Mouse (Mus musculus) C2C12 (cell line): Measurements from ENCODE around the gene Tspan9. TPM values are rescaled to one million over a fixed set of nuclear protein-coding genes. Genes with fewer than 3 reads are reported as not detected.

Source experiments
- H3K27me3 ChIP-seq: one replicate; pipeline ENCODE4 v1.6.1; 2011; ENCODE audit not compliant: control insufficient read depth, insufficient read depth, insufficient read length
- H3K36me3 ChIP-seq: one replicate; pipeline ENCODE4 v1.6.1; 2011; ENCODE audit not compliant: control insufficient read depth, insufficient read depth
- H3K4me3 ChIP-seq: one replicate; pipeline ENCODE4 v1.5.1; 2011; ENCODE audit warnings: mild to moderate bottlenecking, control low read depth; ENCODE audit not compliant: poor library complexity, insufficient read depth, severe bottlenecking
- H3K79me2 ChIP-seq: one replicate; pipeline ENCODE4 v1.6.1; 2011; ENCODE audit not compliant: control insufficient read depth, insufficient read depth
- H3K79me3 ChIP-seq: one replicate; pipeline ENCODE4 v1.6.1; 2011; ENCODE audit warnings: low read depth, control low read depth
- H3ac ChIP-seq: one replicate; pipeline ENCODE3; 2011; ENCODE audit warnings: low read depth; ENCODE audit not compliant: control insufficient read depth, insufficient read length
- CEBPB ChIP-seq: IDR thresholded peaks from one replicate; pipeline ENCODE4 v1.6.1; 2011; ENCODE audit warnings: low read depth, mild to moderate bottlenecking, control low read depth, moderate library complexity
- CTCF ChIP-seq: IDR thresholded peaks from one replicate; pipeline ENCODE4 v1.5.1; 2011; ENCODE audit not compliant: control insufficient read depth, insufficient read depth, insufficient read length
- FOSL1 ChIP-seq: IDR thresholded peaks from one replicate; pipeline ENCODE4 v1.8.0; 2011; ENCODE audit warnings: mild to moderate bottlenecking, low read length; ENCODE audit not compliant: poor library complexity, insufficient read depth, severe bottlenecking
- MAX ChIP-seq: IDR thresholded peaks from one replicate; pipeline ENCODE4 v1.6.1; 2011; ENCODE audit warnings: mild to moderate bottlenecking, control low read depth
- MYOD1 ChIP-seq: IDR thresholded peaks from one replicate; pipeline ENCODE4 v1.6.1; 2011; ENCODE audit warnings: low read depth; ENCODE audit not compliant: control insufficient read depth, insufficient read length
- MYOG ChIP-seq: IDR thresholded peaks from one replicate; pipeline ENCODE4 v1.6.1; 2011; ENCODE audit not compliant: control insufficient read depth, insufficient read length; ENCODE audit errors: extremely low read depth
- USF1 ChIP-seq: IDR thresholded peaks from one replicate; pipeline ENCODE4 v1.6.1; 2011; ENCODE audit warnings: low read depth, mild to moderate bottlenecking, control low read depth, moderate library complexity
- polyA plus RNA-seq: library from polyadenylated mRNA; unstranded; fragments of >200 nt; fragmentation: generic; extraction: Trizol; gene quantifications from one replicate; pipeline ENCODE4 v1.2.1, GENCODE M21; 2012; ENCODE audit warnings: missing spikeins

The Tspan9 gene
- polyA plus RNA-seq, 1 experiment: 57.6 TPM

- TF ChIP-seq MYOD1 (no peak), CEBPB (no peak), USF1 (no peak), CTCF (no peak), MAX (no peak), FOSL1 (no peak), MYOG (no peak)
- Histone ChIP-seq H3K4me3 (peak overlapping the region; percentile 6), H3K79me3 (no peaks in the 10 kb centered on the region), H3K27me3 (no peaks in the 10 kb centered on the region), H3ac (no peak overlapping the region), H3K79me2 (no peaks in the 10 kb centered on the region), H3K36me3 (no peaks in the 10 kb centered on the region)
These were observed 67.9 kb downstream of the Tspan9 start for GRCm38 (mm10) chr6:128075453-128076003.

- no peaks in the 10 kb centered on the region for H3K27me3 ChIP-seq
- H3K79me2 ChIP-seq: no peaks in the 10 kb centered on the region
- H3K79me3 ChIP-seq: no peaks in the 10 kb centered on the region
- TF ChIP-seq USF1: no peak
- TF ChIP-seq MAX: no peak
- TF ChIP-seq MYOD1: no peak
- no peak for TF ChIP-seq CEBPB
- no peak for TF ChIP-seq MYOG
- no peak for TF ChIP-seq CTCF
- no peak for TF ChIP-seq FOSL1
- no peak overlapping the region for H3ac ChIP-seq
- no peak overlapping the region for H3K4me3 ChIP-seq
- H3K36me3 ChIP-seq: no peaks in the 10 kb centered on the region
These were observed 72.4 kb downstream of the Tspan9 start for GRCm38 (mm10) chr6:128070921-128071558.

GRCm38 (mm10) chr6:128070072-128070872, 73.1 kb downstream of the Tspan9 start:
- no peaks in the 10 kb centered on the region for H3K79me3 ChIP-seq
- H3ac ChIP-seq: no peak overlapping the region
- no peaks in the 10 kb centered on the region for H3K27me3 ChIP-seq
- TF ChIP-seq CEBPB (no peak), MYOD1 (no peak), MYOG (no peak), FOSL1 (no peak), MAX (no peak), USF1 (no peak), CTCF (no peak)
- H3K36me3 ChIP-seq: no peaks in the 10 kb centered on the region
- H3K4me3 ChIP-seq: no peak overlapping the region
- H3K79me2 ChIP-seq: no peaks in the 10 kb centered on the region

GRCm38 (mm10) chr6:128068144-128068543, 75.2 kb downstream of the Tspan9 start:
- no peaks in the 10 kb centered on the region for H3K79me3 ChIP-seq
- H3K36me3 ChIP-seq: no peaks in the 10 kb centered on the region
- H3K79me2 ChIP-seq: no peaks in the 10 kb centered on the region
- no peak overlapping the region for H3K4me3 ChIP-seq
- no peak overlapping the region for H3ac ChIP-seq
- H3K27me3 ChIP-seq: no peaks in the 10 kb centered on the region
- TF ChIP-seq CTCF: no peak
- no peak for TF ChIP-seq MYOG
- no peak for TF ChIP-seq FOSL1
- no peak for TF ChIP-seq MAX
- no peak for TF ChIP-seq USF1
- no peak for TF ChIP-seq MYOD1
- no peak for TF ChIP-seq CEBPB

GRCm38 (mm10) chr6:128065982-128066381, 77.4 kb downstream of the Tspan9 start:
- H3K36me3 ChIP-seq: no peaks in the 10 kb centered on the region
- H3K4me3 ChIP-seq: no peak overlapping the region
- H3K79me3 ChIP-seq: no peaks in the 10 kb centered on the region
- no peaks in the 10 kb centered on the region for H3K79me2 ChIP-seq
- no peak overlapping the region for H3ac ChIP-seq
- TF ChIP-seq CEBPB (no peak), MYOG (no peak), MYOD1 (peak; percentile 95)
- H3K27me3 ChIP-seq: no peaks in the 10 kb centered on the region

GRCm38 (mm10) chr6:128063501-128063900, 79.9 kb downstream of the Tspan9 start:
- no peaks in the 10 kb centered on the region for H3K36me3 ChIP-seq
- no peak overlapping the region for H3ac ChIP-seq
- H3K79me3 ChIP-seq: no peaks in the 10 kb centered on the region
- TF ChIP-seq CEBPB (no peak), CTCF (peak; percentile 28)
- H3K4me3 ChIP-seq: no peak overlapping the region
- H3K27me3 ChIP-seq: no peaks in the 10 kb centered on the region
- no peaks in the 10 kb centered on the region for H3K79me2 ChIP-seq
